Mouse (Mus musculus): ENCODE measurements around the gene Klf11. TPM values are rescaled to one million over a fixed set of nuclear protein-coding genes. Genes with fewer than 3 reads are reported as not detected.

Gene Klf11
- total and polyA plus RNA-seq, 3 experiments = 7.2 to 9.2 (median 7.3) TPM

DNA sequence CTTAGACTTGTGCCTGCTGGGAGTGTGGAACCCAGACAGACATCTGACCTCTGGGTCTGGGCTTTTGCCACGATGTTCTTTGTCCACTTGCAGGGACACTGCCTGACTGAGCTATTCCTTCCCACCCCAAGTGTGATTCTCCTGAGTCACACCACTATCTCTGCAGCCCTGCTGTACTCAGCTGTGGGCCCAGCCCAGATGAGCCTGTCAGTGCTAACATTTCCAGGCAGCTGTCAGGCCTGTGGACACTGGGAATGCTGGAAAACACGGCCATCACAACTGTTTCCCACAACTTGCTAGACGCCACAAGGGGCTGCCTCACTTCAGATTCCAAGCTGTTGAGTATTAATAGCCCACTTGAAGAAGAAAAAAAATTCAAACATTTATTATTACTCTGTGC, 51.9 kb downstream of the Klf11 start:
- no peak for DNase-seq (ENCODE audit: extremely low read depth)
- TF ChIP-seq PAX5 (IDR thresholded peaks at IDR 0.05; ENCODE audit: low read length) (no peak), EP300 (IDR thresholded peaks at IDR 0.05; ENCODE audit: low read length) (no peak), ELF1 (IDR thresholded peaks at IDR 0.05; ENCODE audit: low read depth, low read length) (no peak), MYC (IDR thresholded peaks at IDR 0.05; ENCODE audit: low read depth, low read length) (no peak), CHD2 (IDR thresholded peaks at IDR 0.05; ENCODE audit: low read length) (no peak), MEF2A (IDR thresholded peaks at IDR 0.05; ENCODE audit: borderline replicate concordance, low read depth, low read length) (no peak), CTCF (conservative IDR thresholded peaks at IDR 0.05 in 1 of 2, IDR thresholded peaks at IDR 0.05 in 1 of 2; ENCODE audit: low read depth in 2 of 2, low read length in 2 of 2) (no peak), ZC3H11A (IDR thresholded peaks at IDR 0.05; ENCODE audit: low read depth, low read length) (no peak), ZNF384 (IDR thresholded peaks at IDR 0.05; ENCODE audit: low read depth, low read length) (no peak), UBTF (IDR thresholded peaks at IDR 0.05; ENCODE audit: low read depth, low read length) (no peak), POLR2AphosphoS2 (IDR thresholded peaks at IDR 0.05; ENCODE audit: low read depth, low read length) (no peak), ZKSCAN1 (IDR thresholded peaks at IDR 0.05; ENCODE audit: borderline replicate concordance, low read depth, low read length) (no peak), USF1 (IDR thresholded peaks at IDR 0.05; ENCODE audit: low read depth, low read length) (no peak), GABPA (IDR thresholded peaks at IDR 0.05; ENCODE audit: insufficient replicate concordance, low read depth, low read length) (no peak), MAFK (IDR thresholded peaks at IDR 0.05; ENCODE audit: insufficient replicate concordance, low read length) (no peak), MAX (IDR thresholded peaks at IDR 0.05; ENCODE audit: low read length) (no peak), JUND (conservative IDR thresholded peaks at IDR 0.05; ENCODE audit: low read depth, low read length) (no peak), SIN3A (IDR thresholded peaks at IDR 0.05; ENCODE audit: low read length) (no peak), CHD1 (IDR thresholded peaks at IDR 0.05; ENCODE audit: low read depth, low read length) (no peak), ZMIZ1 (IDR thresholded peaks at IDR 0.05; ENCODE audit: low read depth, low read length) (no peak)
- no peaks in the 10 kb centered on the region for H3K9me3 ChIP-seq (replicated peaks; ENCODE audit: low read length)
- peaks cover 3 to 25% of the 10 kb centered on the region in 2 experiments; a peak in 3 of 4 replicates for H3K4me1 ChIP-seq (ENCODE audit: control insufficient read depth in 1 of 2, insufficient read depth in 2 of 2)
- in situ Hi-C loops (cut with MboI; ENCODE audit: low pct_ligation_motif_present, low pct_unique_long_range_greater_than_20kb, low sequenced_read_pairs) (no loop called here), dilution Hi-C loops (cut with MboI; ENCODE audit: extremely low pct_ligation_motif_present, extremely low pct_unique_long_range_greater_than_20kb, low sequenced_read_pairs) (no loop called here)
- no peak overlapping the region for H3K27ac ChIP-seq (ENCODE audit: insufficient read depth, low read depth)
- no peak overlapping the region for H3K4me2 ChIP-seq (ENCODE audit: insufficient read depth, low read depth, poor library complexity, severe bottlenecking)
- H3K79me2 ChIP-seq (replicated peaks; ENCODE audit: control insufficient read depth, extremely low read depth, insufficient read depth, poor library complexity, severe bottlenecking) = peaks cover 8% of the 10 kb centered on the region
- no peaks in the 10 kb centered on the region for H3K27me3 ChIP-seq (replicated peaks)
- no peak overlapping the region for H3K4me3 ChIP-seq (replicated peaks in 1 of 3; ENCODE audit: low read depth in 2 of 3, low read length in 2 of 3, poor library complexity in 1 of 3)
- no peak overlapping the region for H3K9ac ChIP-seq (ENCODE audit: insufficient read depth, low read depth)
- peaks cover 0 to 18% of the 10 kb centered on the region in 2 experiments for H3K36me3 ChIP-seq (replicated peaks in 1 of 2; ENCODE audit: control insufficient read depth in 1 of 2, insufficient read depth in 1 of 2, low read length in 1 of 2)

DNA sequence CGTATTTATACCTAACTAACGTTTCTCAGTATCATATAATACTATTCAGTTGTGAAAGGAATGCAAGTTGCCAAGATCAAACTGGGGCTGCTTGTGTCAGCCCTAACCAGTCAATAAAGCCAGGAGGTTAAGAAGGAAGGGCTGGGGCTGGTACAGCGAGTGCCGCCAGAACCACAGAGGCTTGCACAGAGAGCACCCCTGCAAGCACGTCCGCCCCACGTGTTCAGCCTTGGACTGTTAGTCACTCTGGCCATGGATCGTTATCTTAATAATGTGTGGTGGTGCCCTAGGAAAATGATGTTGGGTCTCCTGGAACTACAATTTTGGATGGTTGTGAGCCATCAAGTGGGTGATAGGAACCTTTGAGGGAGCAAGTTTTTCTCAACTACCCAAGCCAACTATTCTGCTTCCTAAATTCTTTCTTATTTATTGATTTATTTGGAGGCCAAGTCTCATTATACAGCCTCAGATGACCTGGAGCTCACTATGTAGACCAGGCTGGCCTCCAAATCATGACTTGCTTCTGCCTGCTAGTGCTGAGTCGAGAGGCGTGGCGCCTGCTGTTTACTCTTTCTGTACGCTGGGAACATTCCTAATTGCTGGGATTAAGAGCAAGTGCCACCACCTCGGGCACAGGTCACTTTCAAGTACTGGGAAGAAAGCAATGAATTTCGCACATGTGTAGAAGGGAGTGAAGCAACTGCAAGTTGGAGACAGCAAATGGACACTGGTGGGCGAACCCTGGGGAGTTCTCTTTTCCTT, 54.6 kb downstream of the Klf11 start:
- no peak overlapping the region for H3K27ac ChIP-seq (ENCODE audit: insufficient read depth, low read depth)
- no peaks in the 10 kb centered on the region for H3K9me3 ChIP-seq (replicated peaks; ENCODE audit: low read length)
- peaks cover 6 to 29% of the 10 kb centered on the region in 2 experiments; a peak in 3 of 4 replicates for H3K4me1 ChIP-seq (ENCODE audit: control insufficient read depth in 1 of 2, insufficient read depth in 2 of 2)
- in situ Hi-C loops (cut with MboI; ENCODE audit: low pct_ligation_motif_present, low pct_unique_long_range_greater_than_20kb, low sequenced_read_pairs) (no loop called here), dilution Hi-C loops (cut with MboI; ENCODE audit: extremely low pct_ligation_motif_present, extremely low pct_unique_long_range_greater_than_20kb, low sequenced_read_pairs) (no loop called here)
- peaks cover 5 to 31% of the 10 kb centered on the region in 2 experiments for H3K36me3 ChIP-seq (replicated peaks in 1 of 2; ENCODE audit: control insufficient read depth in 1 of 2, insufficient read depth in 1 of 2, low read length in 1 of 2)
- no peak for TF ChIP-seq E2F4 (IDR thresholded peaks at IDR 0.05; ENCODE audit: insufficient replicate concordance, low read depth, low read length)
- no peak for TF ChIP-seq SMC3 (IDR thresholded peaks at IDR 0.05; ENCODE audit: low read depth, low read length)
- no peak for TF ChIP-seq CHD2 (IDR thresholded peaks at IDR 0.05; ENCODE audit: low read length)
- no peak for TF ChIP-seq RAD21 (IDR thresholded peaks at IDR 0.05; ENCODE audit: low read depth, low read length)
- TF ChIP-seq ZKSCAN1 (IDR thresholded peaks at IDR 0.05; ENCODE audit: borderline replicate concordance, low read depth, low read length) = no peak
- no peaks in the 10 kb centered on the region for H3K27me3 ChIP-seq (replicated peaks)
- H3K79me2 ChIP-seq (replicated peaks; ENCODE audit: control insufficient read depth, extremely low read depth, insufficient read depth, poor library complexity, severe bottlenecking) = peaks cover 21% of the 10 kb centered on the region
- peak overlapping the region; percentile 85; the same call in 1 of the 2 replicates for H3K9ac ChIP-seq (ENCODE audit: insufficient read depth, low read depth)
- no peak overlapping the region for H3K4me2 ChIP-seq (ENCODE audit: insufficient read depth, low read depth, poor library complexity, severe bottlenecking)
- H3K4me3 ChIP-seq (replicated peaks in 1 of 3; ENCODE audit: low read depth in 2 of 3, low read length in 2 of 3, poor library complexity in 1 of 3) = no peak overlapping the region
- DNase-seq (ENCODE audit: extremely low read depth) = no peak
